Mouse (Mus musculus): ENCODE measurements around the gene Ctnna3. TPM values are rescaled to one million over a fixed set of nuclear protein-coding genes. Genes with fewer than 3 reads are reported as not detected.
"Not testable (repeated sequence)": the region's sequence is repeated elsewhere in the genome, so short reads cannot be mapped to it uniquely, and the experiment has no call there.

The Ctnna3 gene
- total RNA-seq, 2 experiments from 2014 or later = 1.8 to 2.4 TPM

DNA sequence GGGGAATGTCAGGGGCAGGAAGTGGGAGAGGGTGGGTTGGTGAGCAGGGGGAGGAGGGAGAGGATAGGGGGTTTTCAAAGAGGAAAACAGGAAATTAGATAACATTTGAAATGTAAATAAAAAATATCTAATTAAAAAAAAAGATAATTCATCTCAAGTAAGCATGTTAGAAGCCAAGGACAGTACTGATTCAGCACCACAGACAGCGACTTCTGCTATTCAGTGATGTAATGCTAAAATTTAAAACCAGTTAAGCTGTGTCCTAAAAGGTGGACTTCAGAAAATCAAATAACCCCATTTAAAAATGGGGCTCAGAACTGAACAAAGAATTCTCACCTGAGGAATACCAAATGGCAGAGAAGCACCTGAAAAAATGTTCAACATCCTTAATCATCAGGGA, 988.5 kb downstream of the Ctnna3 start:
- DNase-seq (ENCODE audit: low spot score in 2 of 2) = not testable (repeated sequence)

DNA sequence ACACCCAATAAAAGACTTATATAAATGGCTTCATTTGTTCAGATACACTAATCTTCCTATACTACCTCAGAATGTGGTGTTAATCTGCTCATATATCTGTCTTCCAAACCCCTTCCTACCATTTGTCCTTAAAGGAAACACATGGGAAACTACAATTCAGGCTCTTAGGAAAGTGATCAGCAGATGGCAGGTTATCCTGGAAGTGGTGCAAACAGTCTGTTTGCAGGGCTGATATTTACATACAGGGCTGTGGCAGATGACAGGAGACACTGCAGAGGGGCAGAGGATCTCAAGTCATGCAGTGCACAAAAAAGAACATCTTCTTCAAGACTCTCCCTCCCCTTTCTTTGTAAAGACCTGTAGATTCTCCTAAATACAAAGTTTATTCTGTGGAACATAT, 1008.8 kb downstream of the Ctnna3 start:
- DNase-seq (ENCODE audit: low spot score in 2 of 2) = no peak

DNA sequence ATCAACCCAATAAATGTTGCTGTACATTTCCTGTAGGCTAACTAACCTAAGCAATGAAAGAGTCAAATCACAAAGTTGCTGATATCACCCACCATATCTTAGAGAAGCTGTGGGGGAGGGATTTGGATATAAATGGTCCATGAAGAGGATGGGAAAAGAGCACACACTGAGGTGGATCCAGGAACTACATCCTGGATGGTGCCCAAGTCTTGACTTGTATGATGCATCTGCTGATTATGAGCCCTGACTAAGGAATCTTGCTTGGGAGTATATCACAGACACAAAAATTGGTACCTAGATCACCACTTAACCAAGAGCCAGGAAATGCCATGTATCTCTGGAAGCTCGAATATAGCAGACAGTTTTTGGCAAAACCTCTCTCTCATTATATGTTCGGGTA, 1018.7 kb downstream of the Ctnna3 start:
- DNase-seq (ENCODE audit: low spot score in 2 of 2) = no peak

DNA sequence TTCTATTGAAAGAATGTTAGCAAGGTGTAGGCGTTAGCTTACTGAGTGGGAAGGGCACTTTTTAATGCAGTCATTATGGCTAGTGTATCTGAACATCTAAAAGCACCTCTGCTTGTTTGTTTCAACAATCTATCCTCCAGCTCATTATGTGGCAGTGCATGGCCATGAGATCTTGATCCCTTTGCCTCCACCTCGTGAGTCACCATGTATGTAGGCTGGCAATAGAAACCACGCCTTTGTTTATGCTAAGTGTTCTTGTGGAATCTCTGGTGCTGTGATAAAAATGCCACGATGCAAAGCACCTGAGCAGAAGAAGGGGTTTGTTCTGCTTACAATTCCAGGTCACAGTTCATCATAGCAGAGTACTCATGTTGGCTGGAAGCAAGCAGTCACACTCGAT, 1053.4 kb downstream of the Ctnna3 start:
- no peak for DNase-seq (ENCODE audit: low spot score in 2 of 2)

DNA sequence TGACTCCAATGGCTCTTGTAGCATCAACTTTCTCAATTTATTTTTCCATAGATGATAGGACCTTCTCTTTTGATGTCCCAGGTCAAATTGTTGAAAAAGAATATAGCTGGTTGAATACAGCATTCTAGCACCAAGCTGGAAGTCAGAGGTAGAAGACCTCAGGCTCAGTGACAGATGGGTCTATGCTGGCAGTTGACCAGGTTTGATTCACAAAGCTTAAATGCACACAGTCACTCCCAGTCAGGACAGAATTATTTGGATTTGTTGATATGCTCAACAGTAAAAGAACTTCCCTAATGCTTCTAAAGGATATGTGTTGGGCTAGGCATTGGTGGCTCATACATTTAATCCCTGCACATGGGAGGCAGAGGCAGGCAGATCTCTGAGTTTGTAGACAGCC, 1059.6 kb downstream of the Ctnna3 start:
- DNase-seq (ENCODE audit: low spot score in 2 of 2) = no peak

DNA sequence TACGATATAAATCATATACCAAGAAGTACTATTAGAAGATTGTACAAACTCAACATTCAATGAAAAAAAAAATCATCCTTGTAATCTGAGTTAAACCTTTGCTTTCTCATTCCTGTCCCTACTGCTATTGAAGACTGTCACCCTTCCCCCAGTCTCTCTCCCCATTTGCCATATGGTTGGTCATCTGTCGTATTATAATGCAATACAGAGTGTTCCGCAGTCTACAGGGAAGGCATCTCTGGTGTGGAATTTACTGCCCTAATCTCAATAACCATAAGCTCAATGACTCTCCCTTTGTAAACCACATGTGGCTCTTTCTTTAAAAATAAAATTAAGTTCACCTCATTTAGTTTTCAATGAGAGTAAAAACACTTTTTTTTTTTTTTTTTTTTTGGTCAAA, 1113.7 kb downstream of the Ctnna3 start:
- no peak for DNase-seq (ENCODE audit: low spot score in 2 of 2)

DNA sequence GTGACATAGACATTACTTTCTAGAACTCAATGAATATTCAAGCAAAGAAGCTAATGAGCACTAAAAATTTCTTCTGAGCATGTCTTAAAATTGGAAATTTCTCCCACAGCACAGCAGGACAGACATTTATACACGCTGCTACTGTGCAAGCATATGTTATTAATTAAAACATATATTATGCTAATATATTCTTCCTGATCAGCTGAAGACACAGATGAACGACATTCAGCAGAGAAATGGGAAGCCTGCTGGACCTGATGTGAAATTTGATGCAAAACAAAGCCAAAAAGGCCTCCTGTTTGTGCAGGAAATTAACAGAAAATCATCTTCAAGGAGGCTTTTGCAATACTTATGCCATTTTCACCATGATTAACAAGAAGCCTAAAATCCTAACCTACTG, 1114.5 kb downstream of the Ctnna3 start:
- DNase-seq (ENCODE audit: low spot score in 2 of 2) = no peak

DNA sequence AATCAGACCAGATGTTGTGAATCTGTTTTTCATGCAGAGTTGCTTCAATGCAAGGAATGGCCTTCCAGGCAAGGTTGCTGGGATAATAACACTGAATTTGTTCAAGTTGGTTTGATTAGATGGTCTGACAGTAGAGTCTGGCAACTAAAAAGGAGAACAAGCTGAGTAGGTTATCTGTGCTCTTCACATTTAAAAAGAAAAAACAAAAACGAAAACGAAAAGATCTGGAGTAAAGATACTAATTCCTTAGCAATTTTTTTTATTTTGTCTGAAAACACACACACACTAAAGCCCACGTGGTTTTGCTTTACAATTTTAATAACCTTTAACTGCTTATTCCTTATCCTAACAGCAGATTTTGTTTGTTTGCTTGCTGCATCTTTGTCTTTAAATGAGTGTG, 1141.4 kb downstream of the Ctnna3 start:
- DNase-seq (ENCODE audit: low spot score in 2 of 2) = no peak

DNA sequence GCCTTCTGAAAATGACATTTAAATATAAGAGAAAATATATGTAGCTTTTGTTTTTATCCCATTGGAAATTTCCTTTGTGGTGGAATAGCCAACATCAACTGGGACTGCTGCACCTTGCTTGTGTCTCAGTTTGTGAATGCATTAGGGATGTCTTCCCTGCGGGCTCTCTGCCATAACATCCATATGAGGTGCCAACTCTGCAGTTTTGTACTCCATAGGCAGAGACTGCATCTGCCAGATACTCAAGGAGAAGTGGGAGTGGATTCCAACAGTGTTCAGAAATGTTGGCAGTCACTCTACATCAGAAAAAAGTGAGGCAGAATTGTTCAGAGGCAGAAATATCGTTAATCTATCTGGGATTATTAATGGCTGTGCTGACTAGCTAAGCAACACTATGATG, 1158.2 kb downstream of the Ctnna3 start:
- DNase-seq (ENCODE audit: low spot score in 2 of 2) = peak; percentile 58 to 74

DNA sequence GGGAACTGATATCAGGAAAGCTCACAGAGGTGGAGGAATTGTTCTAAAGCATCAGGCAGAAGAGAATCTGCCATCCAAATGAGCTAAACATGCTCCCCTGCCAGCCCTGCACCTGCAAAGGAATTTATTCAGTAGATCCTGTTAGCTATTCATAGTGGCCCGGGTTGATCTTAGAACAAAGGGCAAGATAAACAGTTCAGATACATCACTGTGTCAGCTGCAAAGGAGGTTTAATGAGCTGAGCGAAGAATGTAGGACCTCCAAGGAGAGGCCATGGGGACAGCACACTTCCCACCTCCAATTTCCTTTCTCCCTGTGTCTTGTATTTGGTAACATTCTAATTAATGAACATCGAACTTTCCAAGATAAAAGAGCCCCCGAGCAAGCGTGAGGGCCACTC, 1206.9 kb downstream of the Ctnna3 start:
- DNase-seq (ENCODE audit: low spot score in 2 of 2) = no peak

DNA sequence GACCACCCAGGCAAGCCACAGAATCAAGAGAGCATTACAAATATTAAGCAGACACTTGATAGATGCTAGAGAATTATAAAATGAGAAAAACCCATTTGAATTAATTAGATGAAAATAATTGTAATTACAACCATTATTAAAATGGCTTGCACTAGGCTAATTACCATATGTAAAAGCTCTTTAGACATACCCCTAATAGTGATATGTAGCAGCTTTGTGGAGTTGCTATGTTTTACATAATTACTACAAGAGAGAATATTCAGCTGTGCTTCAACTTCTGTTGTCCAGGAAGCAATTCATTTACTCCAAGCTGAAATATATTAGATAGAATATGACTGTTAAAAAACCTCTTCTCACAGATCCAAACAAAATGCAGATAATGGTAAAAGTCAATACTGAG, 1209.2 kb downstream of the Ctnna3 start:
- no peak for DNase-seq (ENCODE audit: low spot score in 2 of 2)

DNA sequence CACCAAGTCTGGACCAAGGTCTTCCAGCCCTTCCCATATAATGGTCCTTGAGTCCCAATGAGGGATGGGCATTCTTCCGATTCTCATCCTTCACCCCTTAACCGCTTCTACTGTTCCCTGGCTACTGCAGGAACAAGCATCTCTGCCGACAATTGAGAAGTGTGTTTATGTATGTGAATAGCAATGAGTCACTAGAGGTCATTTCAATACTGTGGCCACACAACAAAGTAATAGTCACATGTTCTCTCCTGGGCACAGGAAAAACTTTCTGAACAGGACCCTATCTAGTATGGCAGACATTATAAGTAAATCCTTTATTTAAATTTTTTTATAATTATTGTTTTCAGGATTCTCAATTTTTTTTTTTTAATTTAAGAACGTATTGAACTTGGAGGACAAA, 1211.2 kb downstream of the Ctnna3 start:
- DNase-seq (ENCODE audit: low spot score in 2 of 2) = no peak

DNA sequence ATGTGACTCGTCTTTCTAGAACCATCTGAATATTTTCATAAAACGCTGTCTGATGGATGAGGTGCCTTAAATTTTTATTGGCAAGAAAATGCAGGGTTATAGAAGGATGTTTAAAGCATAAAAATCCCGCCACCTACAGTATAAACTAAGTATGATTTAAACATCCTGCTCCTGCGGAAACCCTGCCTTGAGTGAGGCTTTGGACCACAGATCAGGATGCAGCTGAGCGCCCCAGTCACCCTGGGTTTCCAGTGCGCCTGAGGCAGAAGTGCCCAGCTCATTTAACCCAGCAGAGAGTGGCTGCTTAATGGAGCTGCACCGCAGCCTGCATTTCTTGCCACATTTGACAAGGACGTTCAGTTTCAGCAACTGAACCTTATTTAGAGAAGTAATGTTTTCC, 1211.7 kb downstream of the Ctnna3 start:
- no peak for DNase-seq (ENCODE audit: low spot score in 2 of 2)

DNA sequence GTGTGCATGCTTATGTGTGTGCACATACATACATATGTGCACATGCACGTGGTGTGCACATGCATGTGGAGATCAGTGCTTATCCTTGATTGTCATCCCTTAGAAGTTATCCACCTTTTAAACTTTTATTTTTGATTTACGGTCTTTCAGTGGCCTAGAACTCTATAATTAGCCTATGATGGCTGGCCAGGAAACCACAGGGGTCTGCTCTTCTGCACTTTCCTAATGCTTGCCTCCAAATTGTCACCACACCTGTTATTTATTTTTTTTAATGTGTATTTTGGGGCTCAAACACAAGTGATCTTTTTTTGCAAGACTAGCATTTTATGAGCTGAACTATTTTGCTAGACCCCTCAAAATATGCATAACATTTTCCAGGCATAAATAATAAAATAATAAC, 1214.1 kb downstream of the Ctnna3 start:
- DNase-seq (ENCODE audit: low spot score in 2 of 2) = no peak

DNA sequence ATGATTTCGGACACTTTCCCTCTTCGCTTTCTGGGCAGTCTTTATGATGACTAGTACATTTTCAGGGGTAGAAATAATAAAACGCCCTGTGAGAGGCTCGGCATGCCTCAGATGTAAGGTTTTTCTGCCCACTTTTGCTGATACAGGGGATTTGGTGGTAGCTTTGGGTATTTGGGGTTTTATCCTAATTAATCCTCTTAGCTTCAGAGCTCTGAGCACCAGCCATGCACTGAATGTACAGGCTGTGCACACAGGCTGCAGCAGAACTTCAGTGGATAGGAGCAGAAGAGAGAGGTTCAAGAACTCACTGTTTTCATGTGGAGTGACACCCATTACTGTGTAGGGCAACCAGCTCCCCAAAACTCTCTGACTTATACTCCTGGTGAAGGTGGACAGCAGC, 1231.3 kb downstream of the Ctnna3 start:
- no peak for DNase-seq (ENCODE audit: low spot score in 2 of 2)

DNA sequence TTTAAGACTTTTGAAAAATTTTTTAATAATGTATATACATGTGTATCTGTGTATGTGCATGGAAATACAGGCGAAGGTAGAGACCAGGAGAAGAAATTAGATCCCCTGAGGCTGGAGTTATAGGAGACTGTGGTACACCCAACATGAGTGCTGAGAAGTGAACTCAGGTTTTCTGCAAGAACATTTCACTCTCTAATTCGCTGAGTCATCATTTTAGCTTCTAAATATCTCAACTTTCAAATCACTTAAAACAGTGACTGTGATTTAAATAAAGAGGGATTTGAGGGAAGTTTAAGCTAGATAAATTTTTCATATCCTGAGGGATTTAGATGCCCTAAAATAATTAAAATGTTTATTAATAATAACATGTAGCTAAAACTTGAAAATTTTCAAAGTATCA, 1241.6 kb downstream of the Ctnna3 start:
- no peak for DNase-seq (ENCODE audit: low spot score in 2 of 2)

DNA sequence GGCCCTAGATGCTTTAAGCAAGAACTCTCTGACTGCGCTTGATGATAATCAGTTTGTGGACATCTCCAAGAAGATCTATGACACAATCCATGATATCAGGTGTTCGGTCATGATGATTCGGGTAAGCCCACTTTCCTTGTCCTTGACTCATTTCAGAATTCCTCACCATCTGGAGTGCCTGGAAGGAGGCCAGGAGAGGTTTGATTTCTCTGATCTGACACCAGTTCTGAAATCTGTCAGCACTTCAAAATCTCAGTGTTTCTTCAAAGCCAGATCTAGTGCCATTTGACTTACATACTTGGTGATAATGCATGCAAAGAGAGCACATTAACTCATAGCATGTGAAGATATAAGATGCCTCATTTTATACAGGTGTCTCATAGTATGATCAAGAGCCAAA, 1245.9 kb downstream of the Ctnna3 start:
- no peak for DNase-seq (ENCODE audit: low spot score in 2 of 2)

DNA sequence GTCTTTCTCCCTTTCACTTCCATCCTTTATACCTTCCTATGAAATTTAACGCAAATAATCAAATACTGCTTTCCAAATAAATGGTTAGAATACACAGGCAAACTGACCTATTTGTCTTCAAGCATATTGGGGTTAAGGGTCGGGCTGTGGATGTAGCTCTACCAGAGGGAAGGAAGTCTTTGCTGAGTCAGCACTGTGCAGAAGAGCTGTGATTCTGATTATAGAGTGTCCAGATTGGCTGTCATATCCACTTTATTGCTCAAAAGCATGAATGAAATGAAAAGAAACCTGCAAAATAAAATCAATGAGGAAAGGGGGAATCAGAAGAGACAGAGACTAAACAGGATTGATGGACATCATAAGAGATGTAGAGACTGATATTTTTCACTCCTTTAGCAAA, 1280.1 kb downstream of the Ctnna3 start:
- DNase-seq (ENCODE audit: low spot score in 2 of 2) = no peak

DNA sequence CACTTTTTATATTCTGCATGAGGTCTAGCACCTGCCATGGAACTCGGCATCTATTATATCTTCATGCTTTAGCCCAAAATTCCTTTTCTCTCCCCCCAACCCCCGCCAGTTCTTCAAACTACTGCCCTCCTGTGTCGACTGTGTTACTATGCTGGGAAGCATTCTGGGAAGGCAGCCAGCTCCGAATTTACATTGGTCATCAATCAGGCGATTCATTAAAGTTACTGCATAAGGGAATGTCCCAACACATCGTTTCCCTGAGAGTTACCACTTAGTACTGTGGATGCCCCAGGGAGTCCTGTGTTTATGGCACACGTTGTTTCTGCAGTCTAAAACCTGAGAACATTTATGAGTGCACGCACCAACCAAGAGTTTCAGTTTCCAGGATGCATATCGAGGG, 1288.1 kb downstream of the Ctnna3 start:
- peak in 1 of 2 experiments; percentile 2 for DNase-seq (ENCODE audit: low spot score in 2 of 2)

DNA sequence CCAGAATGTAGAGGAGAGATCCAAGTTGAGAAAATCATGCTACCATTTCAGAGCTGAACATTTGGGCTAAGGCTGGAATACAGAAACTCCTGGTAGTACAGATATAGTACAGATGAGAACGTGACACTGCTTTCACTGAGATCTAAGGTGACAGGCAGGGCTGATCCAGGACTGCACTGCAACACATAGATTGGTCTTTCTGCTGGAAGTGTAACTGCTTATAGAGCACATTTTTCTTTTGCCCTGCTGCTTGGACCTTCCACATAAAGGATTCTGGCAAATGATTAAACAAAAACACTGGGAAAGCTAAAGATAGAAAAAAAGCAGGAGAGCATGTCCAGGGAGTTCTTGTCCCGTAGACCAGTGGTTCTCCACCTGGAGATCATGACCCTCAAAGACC, 1305.8 kb downstream of the Ctnna3 start:
- no peak for DNase-seq (ENCODE audit: low spot score in 2 of 2)

DNA sequence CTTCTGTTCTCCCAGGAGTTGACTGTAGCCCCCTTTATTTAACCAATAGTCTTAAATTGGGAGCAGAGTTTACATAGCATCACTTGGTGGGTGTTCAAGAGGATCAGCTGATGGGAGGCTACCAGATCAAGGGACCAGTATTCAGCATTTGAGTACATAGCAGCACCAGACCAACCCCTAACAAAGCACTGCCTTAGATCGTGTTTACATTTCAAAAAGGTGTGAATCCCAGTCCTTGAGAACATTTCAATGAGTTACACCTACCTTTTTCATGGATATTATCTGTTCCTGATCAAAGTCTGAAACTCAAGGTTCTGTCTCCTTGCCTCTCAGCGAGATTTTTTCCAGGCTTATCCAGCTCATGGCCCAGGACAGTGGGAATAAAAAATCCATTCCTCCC, 1306.7 kb downstream of the Ctnna3 start:
- no peak for DNase-seq (ENCODE audit: low spot score in 2 of 2)

DNA sequence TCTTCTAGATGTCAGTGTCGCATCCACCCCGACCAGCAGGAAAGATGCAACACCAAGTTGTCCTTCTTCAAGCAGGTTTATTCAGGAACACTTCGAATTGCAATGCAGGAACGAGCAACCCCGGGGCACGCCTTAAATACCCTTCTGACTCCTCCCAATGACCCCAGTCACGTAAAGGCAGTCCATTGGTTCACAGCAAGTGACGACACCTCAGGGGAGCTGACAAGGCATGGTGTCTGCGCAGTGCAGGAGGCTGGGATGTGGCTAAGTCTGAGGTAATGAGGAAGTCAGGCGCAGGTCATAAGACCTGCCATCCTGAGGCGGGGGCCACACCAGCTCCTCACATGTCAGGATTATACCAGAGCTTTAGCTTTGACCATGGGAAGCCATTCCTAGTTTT, 1311.8 kb downstream of the Ctnna3 start:
- DNase-seq (ENCODE audit: low spot score in 2 of 2) = not testable (repeated sequence)

DNA sequence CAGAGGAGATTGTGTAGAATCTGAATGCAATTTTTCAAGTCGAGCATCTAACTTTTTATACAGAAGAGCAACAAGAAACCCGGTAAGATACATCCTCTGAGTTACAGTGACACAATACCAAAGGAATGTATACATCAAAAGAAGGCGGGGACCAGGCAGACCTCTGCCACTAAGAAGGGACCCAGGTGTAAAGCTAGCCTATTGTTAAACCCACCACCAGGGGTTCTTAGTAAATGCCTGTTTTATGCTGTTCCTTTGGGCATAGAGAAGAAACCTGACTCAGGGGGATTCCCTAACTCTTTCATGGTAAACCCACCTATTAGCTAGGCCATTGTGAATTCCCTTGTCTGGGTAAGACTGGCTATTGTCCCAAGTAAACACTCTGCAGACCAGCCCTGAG, 1314.2 kb downstream of the Ctnna3 start:
- not testable (repeated sequence) for DNase-seq (ENCODE audit: low spot score in 2 of 2)

DNA sequence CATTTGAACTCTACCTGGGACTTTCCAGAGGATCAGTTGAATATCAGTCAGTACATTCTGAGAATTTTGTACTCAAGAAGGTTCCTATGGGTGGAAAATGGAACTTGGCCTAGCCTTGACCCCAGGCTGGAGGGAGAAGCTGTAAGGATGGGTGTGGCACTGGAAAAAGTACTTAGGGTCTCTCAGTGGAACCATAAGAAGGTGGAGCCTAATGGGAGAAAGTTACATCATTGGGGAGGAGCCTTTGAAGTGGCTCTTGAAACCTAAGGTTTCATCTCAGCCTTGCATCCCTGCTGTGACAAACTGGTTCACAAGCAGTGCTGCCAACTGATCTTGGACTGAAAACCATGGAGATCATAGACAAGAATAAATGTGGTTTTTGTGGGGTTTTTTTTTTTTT, 1318.8 kb downstream of the Ctnna3 start:
- DNase-seq (ENCODE audit: low spot score in 2 of 2) = no peak

Measured in left cerebral cortex, adult 18-20 months (tissue).